Mouse (Mus musculus): ENCODE data around the gene Gm7271. TPM values are rescaled to one million over a fixed set of nuclear protein-coding genes. Genes with fewer than 3 reads are reported as not detected.

Gene Gm7271
- polyA plus RNA-seq (2015; fragmentation: Nextera tagmentation; extraction: Ambion mirVana) = 11.6 and 15.5 TPM in 2 replicates

GRCm38 (mm10) chr5:76483811-76484210 is at the start of gene Gm7271:
Gene Gm7271 (plus strand): TSS chr5:76484040.
- H3K27ac ChIP-seq (replicated peaks) = no peak within 1 kb of the TSS
- no peaks in the 10 kb centered on the region for H3K9me3 ChIP-seq
- H3K27me3 ChIP-seq = no peaks in the 10 kb centered on the region
- H3K4me1 ChIP-seq (replicated peaks) = no peaks in the 10 kb centered on the region
- WGBS = 49% methylated on average over 5 of the region's 5 CpGs
- H3K4me2 ChIP-seq = no peak within 1 kb of the TSS
- no peak within 1 kb of the TSS for H3K9ac ChIP-seq
- H3K36me3 ChIP-seq = no peaks in the 10 kb centered on the region
- no peak for ATAC-seq (ENCODE audit: low read depth)
- no peak within 1 kb of the TSS for H3K4me3 ChIP-seq

DNA sequence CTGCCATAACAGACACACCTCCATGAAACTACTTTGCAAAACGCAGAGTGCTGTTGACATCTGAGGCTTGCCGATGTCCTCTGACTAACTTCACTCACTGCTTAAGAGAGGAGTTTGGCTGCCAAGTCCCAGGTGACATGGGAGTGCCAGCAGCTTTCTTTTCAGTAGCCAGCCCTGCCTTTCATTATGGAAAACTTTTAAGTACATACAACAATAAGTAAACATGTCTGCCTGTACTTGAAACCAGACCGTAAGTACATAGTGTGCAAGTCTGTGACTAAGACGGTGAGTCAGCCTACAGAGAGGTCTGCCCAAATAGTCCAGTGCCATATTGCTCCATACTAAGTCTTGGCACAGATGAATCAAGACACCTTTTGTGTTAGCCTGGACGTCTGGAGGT is 46.7 kb upstream of the Gm7271 start:
- Histone ChIP-seq H3K4me3 (no peak overlapping the region), H3K27ac (replicated peaks) (no peak overlapping the region), H3K9ac (no peak overlapping the region), H3K27me3 (no peaks in the 10 kb centered on the region), H3K36me3 (no peaks in the 10 kb centered on the region), H3K9me3 (0 out of 2 replicates have a peak, but pooled peaks cover 5% of the 10 kb centered on the region), H3K4me2 (no peak overlapping the region), H3K4me1 (replicated peaks) (no peaks in the 10 kb centered on the region)
- ATAC-seq (ENCODE audit: low read depth) = no peak
- 87% methylated on average over 5 of the region's 5 CpGs for WGBS

- H3K27me3 ChIP-seq = no peaks in the 10 kb centered on the region
- H3K4me1 ChIP-seq (replicated peaks) = no peaks in the 10 kb centered on the region
- no peak overlapping the region for H3K4me2 ChIP-seq
- H3K36me3 ChIP-seq = no peaks in the 10 kb centered on the region
- H3K9ac ChIP-seq = no peak overlapping the region
- 90% methylated on average over 8 of the region's 8 CpGs for WGBS
- H3K9me3 ChIP-seq = 0 out of 2 replicates have a peak, but pooled peaks cover 5% of the 10 kb centered on the region
- H3K4me3 ChIP-seq = no peak overlapping the region
- no peak for ATAC-seq (ENCODE audit: low read depth)
- no peak overlapping the region for H3K27ac ChIP-seq (replicated peaks)
Measured at GRCm38 (mm10) chr5:76437696-76438095, 46.1 kb upstream of the Gm7271 start.

GRCm38 (mm10) chr5:76441431-76441830 is 42.4 kb upstream of the Gm7271 start:
- H3K27me3 ChIP-seq = no peaks in the 10 kb centered on the region
- no peaks in the 10 kb centered on the region for H3K4me1 ChIP-seq (replicated peaks)
- no peak overlapping the region for H3K27ac ChIP-seq (replicated peaks)
- H3K4me2 ChIP-seq = no peak overlapping the region
- 90% methylated on average over 4 of the region's 4 CpGs for WGBS
- H3K9me3 ChIP-seq = no peaks in the 10 kb centered on the region
- no peak overlapping the region for H3K4me3 ChIP-seq
- ATAC-seq (ENCODE audit: low read depth) = no peak
- no peaks in the 10 kb centered on the region for H3K36me3 ChIP-seq
- no peak overlapping the region for H3K9ac ChIP-seq

DNA sequence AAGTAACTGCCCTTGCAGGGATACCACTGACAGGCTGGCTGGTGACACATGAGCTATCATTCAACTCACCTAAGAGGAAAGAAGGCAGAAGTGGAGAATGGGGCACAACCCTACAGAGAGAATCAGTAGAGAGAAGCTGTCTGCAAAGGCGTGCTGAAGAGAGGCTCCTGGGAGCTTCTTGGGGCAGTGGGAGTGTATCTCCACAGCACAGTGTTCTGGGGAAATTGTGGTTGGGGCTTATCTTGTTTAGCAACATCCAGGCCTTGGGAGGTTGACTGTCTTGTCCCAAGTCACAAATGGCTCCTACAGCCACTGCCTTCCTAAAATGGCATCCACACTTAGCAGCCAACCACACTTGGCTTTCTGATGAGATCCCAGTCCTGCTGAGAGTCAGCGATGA is 8.9 kb upstream of the Gm7271 start:
- Histone ChIP-seq H3K4me1 (replicated peaks) (no peaks in the 10 kb centered on the region), H3K9me3 (no peaks in the 10 kb centered on the region), H3K36me3 (no peaks in the 10 kb centered on the region), H3K27ac (replicated peaks) (no peak overlapping the region), H3K9ac (no peak overlapping the region), H3K4me3 (no peak overlapping the region), H3K4me2 (no peak overlapping the region), H3K27me3 (no peaks in the 10 kb centered on the region)
- ATAC-seq (ENCODE audit: low read depth) = no peak
- WGBS = 93% methylated on average over 2 of the region's 2 CpGs

- Histone ChIP-seq H3K4me3 (no peak overlapping the region), H3K27me3 (no peaks in the 10 kb centered on the region), H3K4me1 (replicated peaks) (no peaks in the 10 kb centered on the region), H3K4me2 (no peak overlapping the region), H3K27ac (replicated peaks) (no peak overlapping the region), H3K9me3 (no peaks in the 10 kb centered on the region), H3K9ac (no peak overlapping the region), H3K36me3 (no peaks in the 10 kb centered on the region)
- no peak for ATAC-seq (ENCODE audit: low read depth)
- WGBS = 79% methylated on average over 4 of the region's 4 CpGs
Measured at GRCm38 (mm10) chr5:76476873-76477272, 7.0 kb upstream of the Gm7271 start.

GRCm38 (mm10) chr5:76477764-76478163 is 6.1 kb upstream of the Gm7271 start:
- Histone ChIP-seq H3K4me2 (no peak overlapping the region), H3K27me3 (no peaks in the 10 kb centered on the region), H3K4me1 (replicated peaks) (no peaks in the 10 kb centered on the region), H3K4me3 (no peak overlapping the region), H3K9ac (no peak overlapping the region), H3K9me3 (no peaks in the 10 kb centered on the region), H3K36me3 (no peaks in the 10 kb centered on the region), H3K27ac (replicated peaks) (no peak overlapping the region)
- no peak for ATAC-seq (ENCODE audit: low read depth)
- 38% methylated on average over 9 of the region's 9 CpGs for WGBS

DNA sequence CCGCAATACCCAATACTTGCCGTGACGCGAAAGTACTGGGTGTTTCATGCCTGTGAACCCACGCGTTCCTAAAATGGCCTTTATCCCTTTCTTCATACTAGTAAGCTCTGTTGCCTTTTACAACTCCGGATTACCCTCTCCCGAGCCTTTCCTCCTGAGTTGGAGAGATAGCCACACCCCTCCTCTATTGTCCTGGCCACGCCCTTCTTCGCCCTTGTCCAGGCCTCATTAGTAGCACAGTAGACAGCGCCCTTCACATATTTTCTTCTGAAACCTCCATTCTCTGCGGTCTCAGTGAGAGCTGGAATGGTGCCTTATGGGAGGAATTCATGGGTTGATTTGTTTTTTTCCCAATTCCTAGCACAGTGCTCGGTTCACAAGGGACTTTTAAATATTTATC is 11.3 kb downstream of the Gm7271 start:
- Histone ChIP-seq H3K9ac (no peak overlapping the region), H3K4me2 (no peak overlapping the region), H3K9me3 (no peaks in the 10 kb centered on the region), H3K4me1 (replicated peaks) (no peaks in the 10 kb centered on the region), H3K4me3 (no peak overlapping the region), H3K27ac (replicated peaks) (no peak overlapping the region), H3K36me3 (no peaks in the 10 kb centered on the region), H3K27me3 (no peaks in the 10 kb centered on the region)
- 72% methylated on average over 13 of the region's 13 CpGs for WGBS
- ATAC-seq (ENCODE audit: low read depth) = no peak

GRCm38 (mm10) chr5:76522446-76522845 is 38.6 kb downstream of the Gm7271 start:
- no peak for ATAC-seq (ENCODE audit: low read depth)
- 76% methylated on average over 1 of the region's 1 CpGs for WGBS

DNA sequence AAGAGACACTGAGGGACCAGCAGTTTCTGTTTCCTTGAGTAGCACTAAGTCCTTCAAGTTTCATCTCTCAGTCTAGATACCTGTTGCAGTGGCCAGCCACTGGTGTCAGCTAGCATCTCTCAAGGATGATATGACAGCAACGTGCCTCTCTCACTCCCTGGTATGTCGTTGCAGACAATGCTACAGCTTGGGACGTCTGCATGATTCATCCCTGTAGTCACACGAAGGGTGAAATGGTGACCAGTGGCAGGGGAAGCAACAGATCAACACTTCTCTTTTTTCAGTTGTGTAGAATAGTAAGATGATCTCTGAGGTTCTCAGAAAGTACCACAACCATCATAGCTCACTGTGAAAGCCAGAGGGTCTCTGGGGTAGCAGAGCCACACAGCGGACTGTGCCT is 40.8 kb downstream of the Gm7271 start:
- H3K9ac ChIP-seq = no peak overlapping the region
- no peaks in the 10 kb centered on the region for H3K36me3 ChIP-seq
- ATAC-seq (ENCODE audit: low read depth) = no peak
- H3K27ac ChIP-seq (replicated peaks) = no peak overlapping the region
- H3K4me1 ChIP-seq (replicated peaks) = peaks cover under 1% of the 10 kb centered on the region
- H3K27me3 ChIP-seq = no peaks in the 10 kb centered on the region
- H3K4me2 ChIP-seq = no peak overlapping the region
- no peak overlapping the region for H3K4me3 ChIP-seq
- WGBS = 78% methylated on average over 5 of the region's 5 CpGs
- H3K9me3 ChIP-seq = no peaks in the 10 kb centered on the region

More at GRCm38 (mm10) chr5:76522446-76522845, 38.6 kb downstream of the Gm7271 start:
- no peak overlapping the region for H3K4me3 ChIP-seq
- H3K4me2 ChIP-seq = no peak overlapping the region
- no peaks in the 10 kb centered on the region for H3K9me3 ChIP-seq
- H3K4me1 ChIP-seq (replicated peaks) = no peaks in the 10 kb centered on the region
- no peak overlapping the region for H3K27ac ChIP-seq (replicated peaks)
- no peaks in the 10 kb centered on the region for H3K27me3 ChIP-seq
- H3K9ac ChIP-seq = no peak overlapping the region
- no peaks in the 10 kb centered on the region for H3K36me3 ChIP-seq

DNA sequence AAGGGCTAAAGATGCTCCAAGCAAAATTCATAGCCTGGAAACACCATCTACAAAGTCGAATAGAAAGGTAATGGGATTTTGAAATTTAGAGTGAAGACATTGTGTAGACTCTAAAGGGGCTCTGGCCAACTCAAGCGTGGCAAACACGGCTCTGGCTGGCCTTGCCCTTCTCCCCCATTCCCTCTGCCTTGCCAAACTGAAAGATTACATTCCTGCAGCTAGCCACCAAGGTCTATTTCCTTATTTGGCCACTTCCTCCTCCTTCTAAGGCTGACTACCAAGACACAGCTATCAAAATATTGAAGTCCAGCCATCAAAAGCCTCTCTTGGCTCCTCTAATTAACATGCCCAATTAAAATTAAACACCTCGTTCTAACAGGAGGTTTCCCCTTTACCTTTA is 41.2 kb downstream of the Gm7271 start:
- H3K9ac ChIP-seq = no peak overlapping the region
- no peak for ATAC-seq (ENCODE audit: low read depth)
- no peak overlapping the region for H3K27ac ChIP-seq (replicated peaks)
- WGBS = 76% methylated on average over 4 of the region's 4 CpGs
- H3K27me3 ChIP-seq = no peaks in the 10 kb centered on the region
- no peak overlapping the region for H3K4me2 ChIP-seq
- peaks cover 5% of the 10 kb centered on the region for H3K4me1 ChIP-seq (replicated peaks)
- H3K36me3 ChIP-seq = no peaks in the 10 kb centered on the region
- H3K9me3 ChIP-seq = no peaks in the 10 kb centered on the region
- H3K4me3 ChIP-seq = no peak overlapping the region

- Histone ChIP-seq H3K36me3 (no peaks in the 10 kb centered on the region), H3K4me3 (no peak overlapping the region), H3K9me3 (no peaks in the 10 kb centered on the region), H3K27me3 (no peaks in the 10 kb centered on the region), H3K27ac (replicated peaks) (no peak overlapping the region), H3K9ac (no peak overlapping the region), H3K4me1 (replicated peaks) (peaks cover 13% of the 10 kb centered on the region), H3K4me2 (no peak overlapping the region)
- WGBS = 56% methylated on average over 2 of the region's 2 CpGs
- ATAC-seq (ENCODE audit: low read depth) = no peak
Measured at GRCm38 (mm10) chr5:76525829-76526228, 42.0 kb downstream of the Gm7271 start.

DNA sequence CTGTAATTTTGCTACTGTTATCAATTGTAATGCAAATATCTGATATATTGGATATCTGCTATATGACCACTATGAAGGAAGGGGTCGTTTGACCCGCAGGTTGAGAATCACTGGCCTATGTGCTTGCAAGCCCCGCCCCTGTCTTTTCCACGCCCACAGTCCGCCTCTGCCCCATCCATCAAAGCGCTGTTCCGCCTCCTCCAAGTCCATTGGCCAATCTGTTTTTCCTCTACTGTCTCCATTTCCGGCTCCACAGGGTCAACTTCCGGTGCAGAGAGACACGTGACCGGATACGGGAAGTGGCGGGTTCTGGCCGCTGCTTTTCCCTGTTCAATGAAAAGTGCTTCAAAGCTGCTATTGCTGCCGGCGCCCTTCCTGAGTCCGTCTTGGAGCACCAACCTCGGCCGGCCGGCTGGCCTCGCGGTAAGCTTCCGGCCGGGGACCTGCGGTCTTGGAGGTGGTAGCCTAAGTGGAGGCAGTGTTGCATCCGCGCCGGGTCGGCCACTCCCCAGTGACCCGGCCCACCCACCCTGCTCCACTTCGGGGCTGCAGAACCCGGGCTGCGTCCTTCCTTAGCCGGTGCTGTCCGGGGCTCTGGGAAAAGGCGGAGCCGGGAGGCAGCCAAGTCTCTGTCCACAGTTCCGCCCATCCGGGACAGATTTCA is 45.3 kb downstream of the Gm7271 start, which contains the start of gene Exoc1:
TSS of gene Exoc1 (plus strand) at position 272 of the 664 bp plus-strand sequence.
- Histone ChIP-seq H3K36me3 (peaks cover 12% of the 10 kb centered on the region), H3K4me1 (replicated peaks) (peaks cover 23% of the 10 kb centered on the region), H3K9me3 (no peaks in the 10 kb centered on the region), H3K27ac (replicated peaks) (peak within 1 kb of the TSS; percentile 84), H3K9ac (peak within 1 kb of the TSS; percentile 88), H3K4me3 (peak within 1 kb of the TSS; percentile 92), H3K27me3 (no peaks in the 10 kb centered on the region), H3K4me2 (peak within 1 kb of the TSS; percentile 86)
- under 1% methylated on average over 39 of the region's 39 CpGs for WGBS
- ATAC-seq (ENCODE audit: low read depth) = peak; percentile 100
